Mouse (Mus musculus): ENCODE results near the gene Fahd2a. TPM values are rescaled to one million over a fixed set of nuclear protein-coding genes. Genes with fewer than 3 reads are reported as not detected.

Gene Fahd2a
- total and polyA plus RNA-seq, 3 experiments = 6.8 to 8.2 TPM; not detected in 1

GRCm38 (mm10) chr2:127451748-127452147 lies 7.4 kb upstream of the Fahd2a start (continued):
- no peak for TF ChIP-seq NRF1 (IDR thresholded peaks at IDR 0.05; ENCODE audit: insufficient read depth, low read depth, low read length, poor library complexity, severe bottlenecking)
- TF ChIP-seq MAZ (IDR thresholded peaks at IDR 0.05; ENCODE audit: low read depth, low read length) = no peak
- no peak for TF ChIP-seq JUND (IDR thresholded peaks at IDR 0.05; ENCODE audit: low read depth, low read length)
- TF ChIP-seq GABPA (IDR thresholded peaks at IDR 0.05; ENCODE audit: low read depth, low read length) = no peak
- TF ChIP-seq NELFE (IDR thresholded peaks at IDR 0.05; ENCODE audit: low read depth, low read length) = no peak
- no peak for TF ChIP-seq CTCF (IDR thresholded peaks at IDR 0.05 in 2 of 3, conservative IDR thresholded peaks at IDR 0.05 in 1 of 3; ENCODE audit: control insufficient read depth in 1 of 3, insufficient read depth in 1 of 3, low read depth in 2 of 3, low read length in 3 of 3, poor library complexity in 1 of 3, severe bottlenecking in 1 of 3)
- peak; percentile 83 to 85 for TF ChIP-seq EP300 (IDR thresholded peaks at IDR 0.05; ENCODE audit: low read depth in 1 of 2, low read length in 2 of 2)
- TF ChIP-seq POLR2A (IDR thresholded peaks at IDR 0.05; ENCODE audit: control insufficient read depth in 1 of 2, insufficient read depth in 1 of 2, low read depth in 1 of 2, low read length in 2 of 2, poor library complexity in 1 of 2) = no peak
- TF ChIP-seq POLR2AphosphoS2 (IDR thresholded peaks at IDR 0.05; ENCODE audit: low read length) = no peak
- peak; percentile 88 for TF ChIP-seq TCF12 (IDR thresholded peaks at IDR 0.05; ENCODE audit: low read depth, low read length)
- TF ChIP-seq POLR2AphosphoS5 (IDR thresholded peaks at IDR 0.05; ENCODE audit: borderline replicate concordance, low read depth, low read length) = no peak
- peak; percentile 74 for TF ChIP-seq SIN3A (IDR thresholded peaks at IDR 0.05; ENCODE audit: low read length)
- TF ChIP-seq CHD1 (IDR thresholded peaks at IDR 0.05; ENCODE audit: low read depth, low read length) = no peak
- TF ChIP-seq MAX (IDR thresholded peaks at IDR 0.05; ENCODE audit: low read length) = 0 out of 2 replicates have a peak, but pooled peaks have one; percentile 39
- TF ChIP-seq RCOR1 (IDR thresholded peaks at IDR 0.05; ENCODE audit: low read depth, low read length) = peak; percentile 62
- 0 out of 2 replicates have a peak, but pooled peaks have one; percentile 15 for TF ChIP-seq HCFC1 (IDR thresholded peaks at IDR 0.05; ENCODE audit: low read depth, low read length)
- TF ChIP-seq TAL1 (IDR thresholded peaks at IDR 0.05; ENCODE audit: low read length) = peak; percentile 89
- TF ChIP-seq SMC3 (IDR thresholded peaks at IDR 0.05; ENCODE audit: low read depth, low read length) = no peak
- TF ChIP-seq USF1 (IDR thresholded peaks at IDR 0.05; ENCODE audit: low read depth, low read length) = no peak

GRCm38 (mm10) chr2:127449691-127450090 lies 5.3 kb upstream of the Fahd2a start:
- Histone ChIP-seq H3K9me3 (replicated peaks; ENCODE audit: insufficient read depth, low read length) (no peaks in the 10 kb centered on the region), H3K4me1 (ENCODE audit: control insufficient read depth in 1 of 2, insufficient read depth in 2 of 2, low read length in 2 of 2) (peaks cover 15 to 39% of the 10 kb centered on the region in 2 experiments), H3K27ac (ENCODE audit: control insufficient read depth, low read depth, low read length) (no peak overlapping the region), H3K4me3 (ENCODE audit: control insufficient read depth in 1 of 2, insufficient read depth in 1 of 2, low read depth in 2 of 2, low read length in 2 of 2) (no peak overlapping the region), H3K79me2 (ENCODE audit: control insufficient read depth, insufficient read depth, low read length, poor library complexity) (no peaks in the 10 kb centered on the region), H3K36me3 (ENCODE audit: control insufficient read depth in 1 of 2, insufficient read depth in 2 of 2, low read length in 2 of 2) (peaks cover 0 to 17% of the 10 kb centered on the region in 2 experiments; a peak in 2 of 4 replicates), H3K27me3 (ENCODE audit: control insufficient read depth in 1 of 2, insufficient read depth in 2 of 2, low read length in 2 of 2) (no peaks in the 10 kb centered on the region), H3K9ac (ENCODE audit: control insufficient read depth, low read depth, low read length, poor library complexity, severe bottlenecking) (no peak overlapping the region)
- no peak for DNase-seq (ENCODE audit: low read depth, low spot score)
- TF ChIP-seq SMC3 (IDR thresholded peaks at IDR 0.05; ENCODE audit: low read depth, low read length) = no peak
- TF ChIP-seq BHLHE40 (IDR thresholded peaks at IDR 0.05; ENCODE audit: borderline replicate concordance, low read depth, low read length) = no peak
- TF ChIP-seq GABPA (IDR thresholded peaks at IDR 0.05; ENCODE audit: low read depth, low read length) = no peak
- no peak for TF ChIP-seq TAL1 (IDR thresholded peaks at IDR 0.05; ENCODE audit: low read length)
- TF ChIP-seq TCF12 (IDR thresholded peaks at IDR 0.05; ENCODE audit: low read depth, low read length) = no peak
- TF ChIP-seq MAX (IDR thresholded peaks at IDR 0.05; ENCODE audit: low read length) = no peak
- TF ChIP-seq MAFK (IDR thresholded peaks at IDR 0.05; ENCODE audit: borderline replicate concordance, low read depth, low read length) = no peak
- TF ChIP-seq ZMIZ1 (IDR thresholded peaks at IDR 0.05; ENCODE audit: low read depth, low read length) = no peak
- TF ChIP-seq USF1 (IDR thresholded peaks at IDR 0.05; ENCODE audit: low read depth, low read length) = no peak
- TF ChIP-seq USF2 (IDR thresholded peaks at IDR 0.05; ENCODE audit: borderline replicate concordance in 1 of 2, insufficient read depth in 1 of 2, low read depth in 1 of 2, low read length in 2 of 2) = no peak
- TF ChIP-seq MEF2A (IDR thresholded peaks at IDR 0.05; ENCODE audit: extremely low read depth, insufficient replicate concordance, low read depth, low read length, poor library complexity, severe bottlenecking) = no peak
- TF ChIP-seq E2F4 (IDR thresholded peaks at IDR 0.05; ENCODE audit: borderline replicate concordance, low read depth, low read length) = no peak
- no peak for TF ChIP-seq MYB (IDR thresholded peaks at IDR 0.05; ENCODE audit: low read depth, low read length)
- TF ChIP-seq HCFC1 (IDR thresholded peaks at IDR 0.05; ENCODE audit: low read depth, low read length) = no peak
- TF ChIP-seq EP300 (IDR thresholded peaks at IDR 0.05; ENCODE audit: low read depth in 1 of 2, low read length in 2 of 2) = no peak
- no peak for TF ChIP-seq GATA1 (IDR thresholded peaks at IDR 0.05; ENCODE audit: low read depth, low read length)
- no peak for TF ChIP-seq CTCF (IDR thresholded peaks at IDR 0.05 in 2 of 3, conservative IDR thresholded peaks at IDR 0.05 in 1 of 3; ENCODE audit: control insufficient read depth in 1 of 3, insufficient read depth in 1 of 3, low read depth in 2 of 3, low read length in 3 of 3, poor library complexity in 1 of 3, severe bottlenecking in 1 of 3)
- TF ChIP-seq POLR2A (IDR thresholded peaks at IDR 0.05; ENCODE audit: control insufficient read depth in 1 of 2, insufficient read depth in 1 of 2, low read depth in 1 of 2, low read length in 2 of 2, poor library complexity in 1 of 2) = no peak
- TF ChIP-seq JUND (IDR thresholded peaks at IDR 0.05; ENCODE audit: low read depth, low read length) = no peak

All from MEL (cell line).